Mouse (Mus musculus): ENCODE measurements around the gene Clec2i.
"Not testable (repeated sequence)": the region's sequence is repeated elsewhere in the genome, so short reads cannot be mapped to it uniquely, and the experiment has no call there.

Gene Clec2i

DNA sequence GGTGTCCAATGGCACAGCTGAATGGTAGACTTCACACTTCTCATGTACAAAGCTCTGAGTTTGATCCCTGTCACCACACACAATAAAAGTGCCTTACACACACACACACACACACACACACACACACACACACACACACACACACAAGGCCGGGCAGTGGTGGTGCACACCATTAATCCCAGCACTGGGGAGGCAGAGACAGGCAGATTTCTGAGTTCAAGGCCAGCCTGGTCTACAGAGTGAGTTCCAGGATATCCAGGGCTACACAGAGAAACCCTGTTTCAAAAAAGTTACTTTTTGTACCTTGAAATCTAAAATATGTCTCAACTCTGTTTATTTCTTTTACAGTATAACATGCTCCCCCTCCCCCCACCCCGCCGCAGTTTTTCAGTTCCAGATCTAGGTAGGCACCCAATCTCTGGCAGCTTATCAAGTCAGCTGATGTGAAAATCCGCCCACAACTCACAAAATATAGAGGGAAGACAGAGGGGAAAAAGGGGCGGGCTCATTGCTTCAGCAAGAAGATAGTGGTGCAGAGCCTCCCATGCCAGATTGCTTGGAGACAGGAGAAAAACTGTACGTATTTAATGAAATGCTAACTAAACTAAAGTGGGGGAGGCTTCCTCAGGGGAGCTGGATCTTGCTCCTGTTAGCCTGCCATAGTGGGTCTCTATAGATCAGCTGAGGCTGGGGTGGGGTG lies at the start of gene Clec2i:
TSS of gene Clec2i (plus strand) at position 498 of the 700 bp plus-strand sequence.
- not testable (repeated sequence) for DNase-seq

DNA sequence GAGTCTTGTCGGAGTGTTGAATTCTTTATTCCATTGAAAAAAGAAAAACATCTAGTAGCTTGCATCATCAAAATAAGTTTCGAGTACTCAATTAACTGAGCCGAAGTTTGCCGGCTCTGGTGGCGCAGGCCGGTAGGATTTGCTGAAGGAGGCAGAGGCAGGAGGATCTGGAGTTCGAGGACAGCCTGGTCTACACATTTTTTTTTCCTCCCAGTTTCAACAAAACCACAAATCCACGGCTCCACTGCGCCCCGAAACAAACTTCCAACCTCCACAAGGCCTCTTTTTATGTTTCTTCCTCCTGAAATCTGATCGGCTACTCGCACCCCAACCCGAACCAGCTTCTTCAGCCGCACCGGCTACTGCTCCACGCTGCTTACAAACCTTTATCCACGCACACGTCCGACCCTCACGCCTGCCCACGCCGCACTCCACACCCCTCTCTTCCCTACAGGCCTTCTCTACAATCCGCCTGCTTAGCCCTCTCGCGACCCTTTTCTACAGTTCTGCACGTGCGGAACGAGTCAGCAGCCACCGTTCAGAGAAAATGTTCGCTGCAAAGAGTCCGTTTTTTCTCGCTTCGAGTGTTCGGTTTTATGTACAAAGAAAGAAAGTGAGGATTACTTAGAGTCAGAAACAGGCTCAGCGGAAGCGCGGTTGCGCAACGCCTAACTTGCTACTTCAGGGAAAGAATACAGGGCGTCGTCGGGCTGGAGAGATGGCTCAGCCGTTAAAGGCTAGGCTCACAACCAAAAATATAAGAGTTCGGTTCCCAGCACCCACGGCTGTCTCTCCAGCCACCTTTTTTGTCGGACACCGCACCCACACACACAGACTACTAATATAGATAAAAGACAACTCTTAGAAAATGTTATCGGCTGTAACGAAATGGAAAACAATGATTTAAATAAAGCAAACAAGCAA lies 48.8 kb upstream of the Clec2i start:
- peak; percentile 92 for DNase-seq

DNA sequence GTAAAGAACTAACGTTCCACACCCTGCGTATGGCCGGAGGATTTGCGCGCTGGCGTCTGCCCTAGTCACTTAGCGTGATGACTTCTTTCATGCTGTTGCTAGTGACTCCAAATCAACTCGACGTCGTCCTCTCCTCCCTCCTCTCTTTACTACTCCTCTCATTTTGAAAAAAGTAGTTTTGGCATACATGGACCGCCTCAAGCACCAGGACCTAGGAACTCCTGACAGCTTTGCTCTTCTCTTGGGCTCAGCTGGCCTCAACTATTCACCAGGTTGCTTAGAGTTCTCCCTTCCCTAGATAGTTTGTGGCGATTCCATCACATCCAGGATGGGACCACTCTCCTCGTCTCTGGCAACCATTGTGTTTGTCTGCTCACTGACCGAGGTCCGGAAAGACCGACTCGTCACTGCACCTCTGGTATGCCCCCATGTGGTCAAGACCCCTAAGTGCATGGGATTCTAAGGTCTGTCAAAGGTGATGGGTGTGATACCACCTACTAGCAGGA lies 48.1 kb upstream of the Clec2i start:
- peak; percentile 94 for DNase-seq

DNA sequence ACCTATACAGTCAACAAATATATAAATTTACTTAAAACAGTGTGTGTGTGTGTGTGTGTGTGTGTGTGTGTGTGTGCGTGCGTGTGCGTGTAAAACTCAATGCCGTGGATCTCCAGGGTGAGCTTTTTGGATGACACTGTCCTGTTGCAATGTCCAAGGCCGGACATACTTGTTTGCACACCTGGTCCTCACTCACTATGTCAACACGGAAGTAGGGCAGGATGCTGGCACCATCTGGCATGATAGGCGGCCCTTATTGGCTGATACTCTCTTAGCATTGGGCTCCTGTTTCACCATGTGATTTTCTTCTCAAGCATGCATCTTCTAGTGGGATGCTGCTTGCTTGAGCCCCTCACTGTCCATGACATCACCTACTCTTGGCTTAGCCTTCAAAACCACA lies 47.5 kb upstream of the Clec2i start:
- DNase-seq: peak; percentile 48

DNA sequence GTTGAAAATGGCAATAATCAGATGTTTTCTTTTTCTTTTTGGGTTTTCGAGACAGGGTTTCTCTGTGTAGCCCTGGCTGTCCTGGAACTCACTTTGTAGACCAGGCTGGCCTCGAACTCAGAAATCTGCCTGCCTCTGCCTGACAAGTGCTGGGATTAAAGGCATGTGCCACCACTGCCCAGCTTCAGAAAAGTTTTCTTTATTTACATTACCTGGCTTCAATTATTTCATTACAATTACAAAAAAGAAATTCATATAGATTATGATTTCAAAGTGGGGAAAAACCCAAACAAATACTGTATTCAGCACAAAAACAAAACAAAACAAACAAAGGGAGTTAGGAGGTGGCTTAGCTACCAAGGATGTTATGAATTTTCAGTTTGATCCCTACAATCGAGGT lies 46.7 kb upstream of the Clec2i start:
- not testable (repeated sequence) for DNase-seq

DNA sequence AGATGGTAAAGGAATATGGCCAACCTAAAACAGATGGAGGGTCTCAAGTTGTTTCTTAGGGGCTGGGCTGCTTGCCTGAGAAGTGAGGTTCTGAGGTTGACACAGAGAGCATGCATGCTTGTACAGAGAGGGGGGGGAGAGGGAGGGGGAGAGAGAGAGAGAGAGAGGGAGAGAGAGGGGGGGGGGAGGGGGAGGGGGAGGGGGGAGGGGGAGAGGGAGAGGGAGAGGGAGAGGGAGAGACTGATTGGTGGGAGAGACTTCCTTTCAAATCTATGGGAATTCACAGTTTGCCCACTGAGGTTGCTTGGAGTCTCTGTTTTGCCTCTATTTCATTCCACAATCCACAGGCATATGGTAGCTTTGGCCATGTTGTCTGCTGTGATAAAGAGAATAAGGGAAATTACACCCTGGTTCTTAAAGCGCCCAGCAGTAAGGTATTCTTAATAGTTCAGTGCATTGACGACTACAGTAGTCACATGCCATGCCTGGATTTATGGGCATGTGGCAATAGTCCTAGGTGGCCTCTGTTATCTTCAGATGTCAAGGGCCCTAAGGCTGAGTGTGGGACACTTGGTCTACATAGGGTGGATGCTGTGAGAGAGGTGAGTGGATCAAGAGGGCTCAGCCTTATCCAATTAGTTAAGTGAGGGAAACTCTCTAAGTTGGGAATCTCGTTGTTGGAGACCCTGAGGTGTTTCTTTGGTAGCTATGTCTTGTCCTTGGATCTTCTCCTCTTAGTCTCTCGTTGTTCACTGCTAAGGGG lies 45.9 kb upstream of the Clec2i start:
- DNase-seq: peak; percentile 34

DNA sequence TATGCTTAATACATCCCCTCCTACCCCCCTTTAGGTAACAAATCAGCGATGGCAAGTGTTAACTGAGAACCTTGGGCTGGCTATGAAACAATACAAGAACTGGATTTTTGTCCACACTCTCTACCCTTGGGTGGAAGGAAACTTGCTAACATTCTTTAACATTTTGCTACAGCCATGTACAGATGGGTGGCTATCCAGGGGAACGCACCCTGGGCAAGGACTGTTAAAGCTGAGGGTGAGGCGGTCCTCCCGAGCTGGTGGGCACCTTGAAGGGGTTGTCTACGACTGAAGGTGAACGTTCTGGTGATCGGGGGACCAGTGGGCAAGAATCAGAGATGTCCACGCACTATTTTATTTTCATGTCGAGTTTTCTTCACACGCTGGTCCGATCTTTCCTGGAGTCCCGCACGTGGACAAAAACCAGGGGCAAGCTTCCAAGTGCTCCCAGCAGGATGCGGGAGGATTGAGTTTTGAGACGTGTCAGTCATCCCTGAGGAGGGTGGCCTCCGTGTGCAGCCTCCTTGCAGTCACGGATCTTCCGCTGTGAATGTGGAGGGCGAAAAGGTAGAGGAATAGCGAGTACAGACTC lies 44.9 kb upstream of the Clec2i start:
- peak; percentile 88 for DNase-seq

DNA sequence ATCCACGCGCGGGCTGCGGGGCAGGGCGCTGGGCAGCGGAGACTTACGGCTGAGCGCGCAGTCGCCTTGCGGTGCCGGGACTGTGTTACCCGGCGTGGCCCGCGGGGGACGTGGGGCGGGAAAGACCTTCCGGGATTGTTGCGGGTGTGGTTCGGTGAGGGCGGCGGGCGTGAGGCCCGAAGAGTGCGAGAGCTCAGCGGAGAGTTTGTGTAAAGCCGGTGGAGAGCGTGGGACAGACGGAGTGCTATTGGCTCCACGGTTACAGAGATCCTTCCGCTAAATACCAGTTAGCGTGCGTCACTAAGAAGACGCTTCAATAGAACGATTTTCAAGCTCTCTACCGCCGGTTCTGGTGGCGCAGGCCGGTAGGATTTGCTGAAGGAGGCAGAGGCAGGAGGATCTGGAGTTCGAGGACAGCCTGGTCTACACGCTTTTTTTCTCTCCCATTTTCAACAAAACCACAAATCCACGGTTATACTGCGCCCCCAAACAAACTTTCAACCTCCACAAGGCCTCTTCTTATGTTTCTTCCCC lies 44.4 kb upstream of the Clec2i start:
- peak; percentile 96 for DNase-seq

DNA sequence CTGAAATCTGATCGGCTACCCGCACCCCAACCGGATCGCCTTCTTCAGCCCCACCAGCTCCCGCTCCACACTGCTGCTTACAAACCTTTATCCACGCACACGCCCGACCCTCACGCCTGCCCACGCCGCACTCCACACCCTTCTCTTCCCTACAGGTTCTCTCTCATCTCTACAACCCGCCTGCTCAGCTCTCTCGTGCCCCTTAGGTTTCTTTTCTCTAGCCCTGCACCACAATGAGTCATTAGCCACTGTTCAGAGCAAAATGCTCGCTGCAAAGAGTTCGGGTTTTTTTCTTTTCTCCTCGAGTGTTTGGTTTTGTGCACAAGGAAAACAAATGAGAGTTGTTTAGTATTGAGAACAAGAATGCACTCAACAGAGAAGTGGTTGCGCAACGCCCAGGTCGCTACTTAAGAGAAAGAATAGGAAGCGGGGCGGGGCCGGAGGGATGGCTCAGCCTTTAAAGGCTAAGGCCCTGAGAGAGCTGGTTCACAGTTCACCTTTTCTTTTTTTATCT lies 43.9 kb upstream of the Clec2i start:
- peak; percentile 74 for DNase-seq

DNA sequence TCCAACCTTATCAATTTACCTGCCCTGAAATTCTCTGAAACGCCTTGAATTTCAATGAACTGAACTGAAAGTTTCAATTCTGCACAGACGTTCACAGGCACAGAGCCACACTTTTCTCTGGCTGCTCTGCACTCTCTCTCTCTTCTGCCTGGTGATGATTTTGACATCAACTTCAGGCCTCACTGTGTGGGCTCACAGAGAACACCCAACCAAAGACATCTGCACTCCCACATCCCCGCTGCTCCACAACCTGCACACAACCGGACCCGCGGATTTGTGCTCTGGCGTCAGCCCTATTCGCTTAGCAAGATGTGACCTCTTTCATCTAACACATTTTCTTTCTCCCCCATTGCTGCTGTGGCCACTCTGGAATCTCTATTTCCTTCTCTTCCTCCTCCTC lies 43.3 kb upstream of the Clec2i start:
- peak; percentile 38 for DNase-seq

DNA sequence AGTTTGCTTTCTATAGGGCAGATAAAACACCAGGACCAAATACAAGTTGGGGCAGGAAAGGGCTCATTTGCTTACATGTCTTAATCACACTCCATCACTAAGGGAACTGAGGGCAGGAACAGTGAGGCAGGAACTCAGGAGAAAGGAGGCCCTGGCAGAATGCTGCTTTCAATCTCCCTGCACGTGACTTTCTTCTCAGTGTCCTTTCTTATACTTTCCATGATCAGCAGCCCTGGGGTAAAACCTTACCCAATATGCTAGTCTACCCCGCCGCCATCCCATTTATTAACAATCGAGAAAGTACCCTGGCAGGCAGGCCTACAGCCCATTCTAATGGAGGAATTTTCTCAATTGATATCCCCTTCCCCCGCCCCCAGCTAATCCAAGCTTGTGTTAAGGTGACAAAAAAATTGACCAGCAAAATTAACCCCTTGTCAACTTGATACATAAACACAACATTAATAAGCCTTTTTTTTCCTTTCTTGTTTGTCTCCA lies 42.8 kb upstream of the Clec2i start:
- peak; percentile 48 for DNase-seq

DNA sequence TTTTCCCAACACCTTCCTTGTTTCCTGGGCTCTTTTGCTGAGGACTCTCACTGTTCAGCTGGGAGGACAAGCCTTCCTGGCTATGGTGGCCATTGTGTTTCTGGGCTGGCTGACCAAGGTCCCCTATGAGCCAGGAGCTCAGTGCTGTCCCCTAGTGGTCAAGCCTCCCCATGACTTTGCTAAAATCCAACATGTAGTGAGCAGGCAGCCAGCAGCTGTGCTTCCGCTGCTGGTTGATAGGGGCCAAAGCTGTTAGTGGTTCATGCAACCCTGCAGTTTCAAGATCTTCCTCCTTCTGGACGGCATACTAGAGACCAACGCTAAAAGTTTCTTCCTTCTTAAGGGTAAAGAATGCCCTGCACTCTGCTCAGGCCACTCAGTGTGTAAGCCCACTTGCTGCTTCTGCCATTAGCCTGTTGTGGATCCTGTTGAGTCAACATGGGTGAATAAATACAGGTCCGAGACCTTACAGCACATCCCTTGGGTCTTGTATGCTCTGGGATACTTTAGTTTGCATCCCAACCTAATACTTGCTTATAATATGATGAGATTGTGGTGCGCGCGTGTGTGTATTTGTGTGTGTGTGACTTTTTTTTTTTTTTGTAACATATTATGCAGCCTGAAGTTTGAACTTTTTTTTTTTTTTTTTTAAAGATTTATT lies 41.9 kb upstream of the Clec2i start:
- DNase-seq: peak; percentile 87

DNA sequence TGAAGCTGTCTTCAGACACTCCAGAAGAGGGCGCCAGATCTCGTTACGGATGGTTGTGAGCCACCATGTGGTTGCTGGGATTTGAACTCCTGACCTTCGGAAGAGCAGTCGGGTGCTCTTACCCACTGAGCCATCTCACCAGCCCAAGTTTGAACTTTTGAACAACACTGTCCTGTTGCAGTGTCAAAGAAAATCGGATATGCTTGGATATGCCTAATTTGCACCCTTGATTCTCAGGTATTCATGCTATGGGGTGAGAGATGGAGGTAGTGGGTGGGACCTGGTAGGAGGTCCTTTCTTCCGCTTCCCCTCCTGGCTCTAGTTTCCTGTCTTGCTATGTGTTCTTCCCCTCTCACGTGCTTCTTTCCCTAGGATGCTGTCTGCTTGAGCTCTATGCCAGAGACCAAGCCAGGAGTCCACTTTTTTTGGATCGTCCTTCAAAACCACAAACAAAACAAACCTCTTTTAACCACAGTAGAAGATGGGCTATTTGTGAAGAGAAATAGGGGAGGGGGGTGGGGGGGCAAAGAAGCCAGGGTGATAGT lies 41.3 kb upstream of the Clec2i start:
- DNase-seq: no peak

DNA sequence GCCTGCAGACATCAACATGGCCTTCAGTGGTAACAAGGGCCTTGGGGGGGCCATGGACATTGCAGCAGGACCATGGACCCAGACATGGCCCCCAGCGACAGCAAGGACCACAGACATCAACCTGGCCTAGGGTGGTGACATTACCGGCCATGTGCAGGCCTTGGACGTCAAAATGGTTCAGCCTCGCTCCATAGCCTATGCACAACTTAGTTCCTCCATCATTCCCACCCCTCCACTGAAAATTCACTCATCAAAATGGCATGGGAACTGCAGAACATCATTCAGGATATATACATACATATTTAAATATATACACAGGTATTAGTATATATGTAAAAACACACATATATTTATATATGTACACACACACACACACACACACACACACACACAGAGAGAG lies 40.0 kb upstream of the Clec2i start:
- no peak for DNase-seq

DNA sequence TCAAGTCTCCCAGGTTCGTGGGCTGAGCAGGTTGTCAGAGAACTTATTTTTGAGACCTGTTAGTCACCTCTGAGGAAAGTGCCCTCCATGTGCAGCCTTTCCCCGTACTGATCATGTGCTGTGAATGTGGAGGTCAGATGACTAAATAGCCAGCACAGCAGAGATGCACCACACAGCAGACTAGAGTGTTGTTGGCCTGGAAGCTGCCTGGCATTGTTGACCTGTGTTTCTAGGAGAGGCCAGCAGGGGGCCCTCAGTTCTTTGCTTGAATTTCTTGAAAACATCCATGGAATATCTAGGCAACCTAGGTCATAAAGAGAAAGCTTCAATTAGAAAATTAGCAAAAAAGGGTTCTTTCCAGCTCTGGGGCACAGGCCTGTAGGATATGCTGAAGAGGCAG lies 37.5 kb upstream of the Clec2i start:
- peak; percentile 24 for DNase-seq

DNA sequence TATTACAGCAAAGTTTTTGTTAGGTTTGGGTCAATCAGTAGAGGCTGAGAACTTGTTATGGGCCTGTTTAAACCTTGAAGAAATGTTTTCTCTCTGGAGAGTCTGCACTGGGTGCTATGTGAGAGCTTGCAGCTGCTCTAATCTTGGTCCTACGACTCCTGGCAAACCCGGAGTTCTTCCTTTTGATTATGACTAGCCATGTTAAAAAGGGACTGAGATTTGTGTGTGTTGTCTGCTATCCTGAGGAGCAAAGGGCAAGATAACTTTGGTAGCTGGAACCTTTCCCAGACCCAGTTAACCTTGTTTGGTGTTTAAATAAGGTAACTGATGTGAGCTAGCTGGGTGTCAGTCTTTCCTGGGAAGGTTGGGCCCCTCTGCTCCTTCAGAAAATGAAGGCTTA lies 36.7 kb upstream of the Clec2i start:
- no peak for DNase-seq

DNA sequence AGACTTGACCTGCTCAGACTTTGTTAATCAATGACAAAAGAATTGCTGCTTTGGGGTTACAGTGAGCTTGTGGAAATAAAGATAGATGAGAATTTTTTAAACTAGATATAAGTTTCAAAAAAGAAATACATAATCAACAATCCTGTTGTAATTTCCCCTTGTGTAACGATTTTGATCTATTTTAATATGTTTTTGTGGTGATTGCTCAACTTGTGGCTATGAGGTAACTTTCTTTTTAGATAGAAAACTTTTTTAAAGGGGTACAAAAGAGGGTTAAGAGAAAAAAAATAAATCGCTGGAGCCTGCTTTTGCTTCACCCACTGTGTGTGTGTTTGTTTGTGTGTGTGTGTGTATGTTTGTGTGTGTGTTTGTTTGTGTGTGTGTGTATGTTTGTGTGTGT lies 36.2 kb upstream of the Clec2i start:
- DNase-seq: no peak

DNA sequence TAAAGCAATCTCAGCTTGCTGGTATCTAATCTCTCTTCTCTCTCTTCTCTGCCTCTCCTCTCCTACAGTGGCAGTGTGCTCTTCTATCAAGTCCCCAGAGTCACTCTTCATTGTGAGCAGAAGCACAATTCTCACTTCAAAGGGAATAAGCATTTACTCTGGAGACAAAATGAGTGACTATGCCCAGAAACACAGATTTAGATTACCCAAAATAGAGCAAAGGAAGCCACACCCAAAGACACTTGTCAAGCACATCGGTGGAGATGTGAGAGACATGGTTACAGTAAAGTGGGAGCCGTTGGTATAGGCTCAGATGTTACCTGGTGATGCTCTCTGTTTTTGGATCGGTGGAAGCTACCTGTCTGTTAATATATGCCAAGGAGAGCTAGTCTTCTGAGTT lies 34.6 kb upstream of the Clec2i start:
- no peak for DNase-seq

DNA sequence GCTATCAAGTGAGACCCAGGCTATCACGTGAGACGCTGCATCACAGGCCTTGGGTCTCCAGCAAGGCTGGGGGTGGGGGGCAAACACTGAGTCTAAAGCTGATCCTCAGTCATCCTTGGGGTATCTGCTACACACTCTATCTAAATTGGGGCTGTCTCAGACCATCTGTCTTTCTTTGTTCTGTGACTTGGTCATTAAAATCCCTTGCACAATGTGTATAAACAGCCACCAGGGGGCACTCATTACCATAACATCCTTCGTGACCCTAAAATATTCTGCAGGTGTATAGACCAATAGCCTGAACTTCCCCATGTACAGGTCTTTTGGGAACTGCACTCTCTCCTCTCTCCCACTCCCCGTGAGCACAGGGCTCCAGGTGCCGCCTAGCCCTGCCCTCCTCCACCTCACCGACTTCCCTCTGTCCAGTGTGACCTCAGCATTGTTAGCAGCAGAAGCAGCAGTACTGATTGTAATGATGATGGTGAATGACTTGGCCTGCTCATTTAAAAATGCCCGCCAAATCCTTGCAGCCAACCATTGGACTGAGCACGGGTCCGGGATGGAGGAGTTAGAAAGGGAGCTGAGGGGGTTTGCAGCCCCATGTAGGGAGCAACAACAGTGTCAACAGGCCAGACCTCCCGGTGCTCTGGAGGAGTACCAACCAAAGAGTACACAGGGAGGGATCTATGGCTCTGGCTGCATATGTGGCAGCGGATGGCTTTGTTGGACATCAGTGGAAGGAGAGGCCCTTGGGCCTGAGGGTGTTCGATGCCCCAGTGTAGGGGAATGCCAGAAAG lies 33.2 kb upstream of the Clec2i start:
- DNase-seq: peak; percentile 66

DNA sequence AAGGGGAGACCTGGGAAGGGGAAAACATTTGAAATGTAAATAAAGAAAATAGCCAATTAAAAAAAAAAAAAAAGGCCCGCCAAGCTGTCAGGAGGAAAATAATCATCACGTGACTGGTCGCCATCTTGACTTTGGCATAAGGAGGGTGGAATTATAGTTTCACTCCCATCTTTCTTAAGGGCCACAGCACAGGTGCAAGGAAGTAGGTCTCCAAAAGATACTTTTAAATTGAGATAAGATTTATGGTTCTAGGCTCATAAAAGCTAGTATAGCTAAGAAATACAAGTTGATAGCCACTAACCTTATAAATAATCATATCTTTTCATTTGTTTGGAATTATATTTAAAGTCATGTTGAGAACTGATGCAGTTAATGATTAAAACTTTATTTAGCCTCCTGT lies 32.5 kb upstream of the Clec2i start:
- no peak for DNase-seq

All from cerebellum, adult 9-10 months (tissue).